Mouse (Mus musculus) kidney, postnatal 14 days (tissue): ENCODE measurements around the gene Styxl1.

Experiments
- DNase-seq: peaks from one replicate; pipeline ENCODE4 v3.0.0; 2022; ENCODE audit warnings: mixed read lengths

Styxl1 gene

DNA sequence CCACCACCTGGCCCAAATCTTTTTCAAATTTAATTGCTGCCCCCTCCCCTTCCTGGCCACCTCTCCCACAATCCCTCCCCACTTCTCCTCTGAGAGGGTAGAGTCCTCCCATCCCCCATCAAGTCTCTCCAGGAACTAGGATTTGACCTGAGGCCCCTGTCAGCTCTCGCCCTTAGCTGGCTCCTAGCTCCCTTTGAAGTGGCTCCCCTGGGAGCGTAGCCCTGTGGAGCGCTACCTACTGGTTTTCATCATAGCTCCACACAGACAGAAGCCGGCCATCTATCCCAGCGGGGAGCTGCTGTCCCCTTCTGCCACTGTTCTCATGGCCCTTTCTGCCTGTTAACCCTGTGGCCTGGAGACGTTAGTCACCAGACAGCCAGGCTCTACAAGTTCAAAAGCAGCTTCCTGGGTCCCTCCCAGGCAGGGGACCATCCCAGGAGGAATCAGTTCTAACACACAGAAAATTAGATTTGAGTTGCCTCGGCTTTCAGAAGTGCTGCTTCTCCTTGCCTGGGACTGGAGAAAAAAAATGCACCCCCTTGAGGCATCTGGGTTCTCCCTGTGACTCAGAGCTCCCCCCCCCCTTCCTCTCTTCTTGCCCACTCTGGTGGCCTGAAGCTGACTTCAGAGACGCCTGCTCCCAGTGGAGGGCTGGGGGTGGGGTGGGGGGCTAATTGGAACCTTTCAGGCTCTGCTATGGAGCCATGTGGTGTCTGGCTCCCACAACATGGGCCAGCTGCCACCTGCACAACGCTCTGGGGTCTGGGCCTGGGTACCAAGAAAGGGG is 53.5 kb downstream of the Styxl1 start:
- peak; percentile 20 for DNase-seq

DNA sequence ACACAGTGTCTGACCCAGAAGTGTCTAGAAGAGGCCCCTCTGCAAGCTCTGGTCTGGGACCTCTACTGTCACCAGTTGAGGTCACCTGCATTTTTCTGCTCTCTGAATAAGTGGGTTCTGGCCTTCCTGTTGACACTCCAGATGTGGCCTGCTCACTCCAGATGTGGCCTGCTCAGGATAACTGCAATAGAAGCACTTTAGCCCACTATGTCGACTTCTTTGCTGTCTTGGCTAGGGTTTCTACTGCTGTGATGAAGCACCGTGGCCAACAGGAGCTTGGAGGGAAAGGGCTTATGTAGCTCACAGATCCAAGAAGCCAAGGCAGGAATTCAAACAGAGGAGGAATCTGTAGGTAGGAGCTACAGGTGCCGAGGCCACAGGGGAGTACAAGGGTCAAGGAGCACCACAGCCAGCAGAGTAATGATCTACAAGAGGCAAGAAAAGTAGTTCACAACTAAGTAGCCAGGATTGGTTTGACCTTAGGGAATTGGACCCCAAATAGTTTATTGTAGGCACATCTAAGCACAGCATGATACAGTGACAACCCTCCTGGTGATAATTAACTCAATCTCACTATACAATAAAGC is 54.9 kb downstream of the Styxl1 start:
- DNase-seq: peak; percentile 28

DNA sequence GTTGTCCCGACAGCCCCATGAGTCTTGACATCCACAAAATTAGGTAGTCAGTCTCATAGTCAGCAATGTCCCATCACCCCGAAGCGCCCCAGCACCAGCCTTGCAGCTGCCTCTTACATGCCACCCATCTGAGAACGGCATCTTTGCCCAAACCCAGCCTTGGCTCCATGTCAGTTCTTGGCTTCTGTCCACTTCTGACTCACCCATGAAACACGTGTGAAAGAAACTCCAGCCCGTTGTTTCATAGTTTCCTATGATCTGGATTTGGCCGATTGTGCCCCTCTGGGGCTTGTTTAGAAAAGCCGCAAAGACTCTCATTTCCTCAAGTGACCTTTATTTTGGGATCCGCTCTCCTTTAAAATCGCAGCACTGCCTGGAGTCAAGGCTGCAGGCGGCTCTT is 56.1 kb downstream of the Styxl1 start:
- DNase-seq: peak; percentile 37

DNA sequence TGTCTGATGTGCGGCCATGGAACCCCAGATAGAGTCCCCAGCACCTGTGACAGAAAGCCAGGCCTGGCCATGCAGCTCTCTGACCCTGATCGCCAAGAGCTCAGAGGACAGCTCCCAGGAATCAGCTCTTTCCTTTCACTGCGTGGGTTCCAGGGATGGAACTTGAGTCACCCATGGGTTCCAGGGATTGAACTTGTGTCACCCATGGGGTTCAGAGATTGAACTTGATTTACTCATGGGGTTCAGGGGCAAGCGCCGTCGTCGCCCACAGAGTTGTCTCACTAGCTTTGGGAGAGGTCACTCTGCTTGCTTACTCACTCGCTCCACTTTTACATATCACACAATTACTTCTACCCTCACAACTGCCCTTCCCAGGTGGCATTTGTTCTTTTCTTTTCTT is 57.1 kb downstream of the Styxl1 start:
- no peak for DNase-seq

DNA sequence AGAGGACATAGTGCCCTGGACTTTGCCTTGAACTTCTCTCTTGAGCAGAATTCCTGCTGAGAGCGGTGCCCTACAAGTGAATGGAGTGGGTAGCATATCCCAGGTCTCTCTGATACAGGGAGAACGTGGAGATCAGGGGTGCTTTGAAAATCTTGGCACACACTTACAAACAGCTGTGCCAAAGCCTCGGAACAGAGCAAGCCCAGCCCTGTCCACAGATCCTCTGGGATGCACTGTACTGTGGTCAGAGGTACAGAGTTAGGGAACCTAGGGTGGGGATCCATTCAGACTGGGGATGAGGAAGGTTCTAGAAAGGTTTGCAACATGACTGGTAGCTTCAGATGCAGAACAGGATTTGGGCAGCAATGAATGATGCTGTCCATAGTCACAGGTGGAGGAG is 58.1 kb downstream of the Styxl1 start:
- no peak for DNase-seq

DNA sequence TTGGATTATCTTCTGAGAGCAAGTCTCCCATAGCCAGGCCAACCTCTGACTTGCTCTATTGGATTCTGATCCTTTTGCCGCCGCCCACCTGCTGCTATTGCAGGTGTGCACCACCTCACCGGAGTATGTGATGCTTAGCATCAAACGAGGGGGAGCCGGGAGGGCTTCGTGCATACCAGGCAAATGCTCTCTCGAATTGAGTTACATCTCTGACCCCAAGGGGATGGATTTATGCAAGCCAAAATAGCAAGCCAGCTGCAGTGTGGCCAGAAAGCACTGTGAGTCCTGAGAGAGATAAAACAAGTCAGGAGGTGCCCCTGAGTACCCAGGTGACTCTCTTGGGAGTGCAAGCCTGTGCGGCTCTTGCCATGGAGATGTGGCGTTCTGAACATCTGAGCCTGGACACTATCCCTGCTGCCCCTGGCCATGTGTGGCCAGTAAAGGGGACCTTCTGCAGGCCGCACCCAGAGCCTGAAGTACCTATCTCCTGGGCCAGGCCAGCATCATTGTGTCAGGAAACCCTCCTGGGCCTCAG is 58.5 kb downstream of the Styxl1 start:
- DNase-seq: no peak

DNA sequence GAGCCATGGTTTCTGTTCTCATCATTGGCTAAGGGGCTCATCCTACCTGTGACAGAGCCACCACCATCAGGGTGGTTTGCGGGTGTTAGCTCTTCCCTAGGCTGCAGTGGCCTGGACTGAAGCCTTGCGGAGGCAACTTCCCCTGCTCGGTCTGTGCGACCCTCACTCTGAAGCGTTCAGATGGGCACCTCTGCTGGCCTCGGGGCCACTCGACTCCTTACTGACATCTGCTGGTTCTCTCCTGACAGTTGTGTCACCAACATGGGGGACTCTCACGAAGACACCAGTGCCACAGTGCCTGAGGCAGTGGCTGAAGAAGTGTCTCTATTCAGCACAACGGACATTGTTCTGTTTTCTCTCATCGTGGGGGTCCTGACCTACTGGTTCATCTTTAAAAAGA is 62.6 kb downstream of the Styxl1 start:
- DNase-seq: peak; percentile 27

DNA sequence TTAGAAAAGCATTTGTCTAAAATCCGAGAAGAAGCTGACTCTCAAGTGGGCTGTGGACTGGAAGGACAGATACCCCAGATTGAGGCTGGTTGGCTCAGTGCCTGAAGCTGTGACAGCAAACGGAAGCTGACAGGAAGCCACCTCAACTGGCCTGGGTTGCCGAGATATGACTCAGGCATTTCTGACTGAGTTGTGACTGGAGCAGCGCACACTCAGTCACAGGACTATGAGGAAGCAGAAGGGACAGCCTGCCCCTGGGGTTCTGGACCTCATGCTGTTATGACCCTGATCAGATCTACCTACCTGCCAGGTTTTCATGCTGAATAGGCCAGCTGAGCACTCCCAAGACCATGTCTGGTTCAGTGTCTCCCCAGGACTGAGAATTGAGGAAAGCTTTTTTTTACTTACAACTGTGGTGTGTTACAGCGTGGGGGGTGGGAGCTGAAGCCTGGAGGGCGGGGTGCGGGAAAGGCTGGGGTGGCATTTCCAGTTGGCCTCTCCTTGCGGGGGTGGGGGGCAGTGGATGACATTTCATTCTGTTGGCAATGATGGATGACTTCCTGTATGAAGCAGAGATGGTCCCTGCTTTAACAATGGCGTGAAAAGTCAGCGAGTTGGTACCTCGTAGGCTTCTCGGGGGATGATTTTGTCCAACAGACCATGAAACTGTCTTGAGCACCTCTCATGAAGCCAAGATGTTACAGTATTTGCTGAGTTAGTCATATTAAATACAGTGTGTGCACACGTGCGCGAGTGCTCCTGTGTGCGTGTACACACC is 64.6 kb downstream of the Styxl1 start:
- DNase-seq: peak; percentile 85

DNA sequence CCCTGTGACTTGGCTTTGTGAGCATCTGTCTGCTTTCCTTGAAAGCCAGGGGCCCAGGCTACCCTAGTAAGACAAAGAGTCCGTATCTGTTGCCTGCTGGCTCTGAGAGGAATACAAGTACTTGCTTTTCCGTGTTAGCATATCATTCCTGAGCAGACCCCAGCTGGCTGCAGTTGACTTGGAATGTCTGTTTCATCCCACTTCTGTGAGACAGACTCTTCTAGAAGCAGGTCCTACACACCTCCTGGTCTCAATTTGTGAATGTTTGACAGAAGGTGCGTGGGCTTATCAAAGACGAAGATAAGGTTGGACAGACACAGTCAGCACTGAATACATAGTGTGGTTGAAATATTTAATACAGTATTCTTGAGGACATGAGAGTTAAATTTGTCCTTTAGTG is 65.4 kb downstream of the Styxl1 start:
- no peak for DNase-seq

DNA sequence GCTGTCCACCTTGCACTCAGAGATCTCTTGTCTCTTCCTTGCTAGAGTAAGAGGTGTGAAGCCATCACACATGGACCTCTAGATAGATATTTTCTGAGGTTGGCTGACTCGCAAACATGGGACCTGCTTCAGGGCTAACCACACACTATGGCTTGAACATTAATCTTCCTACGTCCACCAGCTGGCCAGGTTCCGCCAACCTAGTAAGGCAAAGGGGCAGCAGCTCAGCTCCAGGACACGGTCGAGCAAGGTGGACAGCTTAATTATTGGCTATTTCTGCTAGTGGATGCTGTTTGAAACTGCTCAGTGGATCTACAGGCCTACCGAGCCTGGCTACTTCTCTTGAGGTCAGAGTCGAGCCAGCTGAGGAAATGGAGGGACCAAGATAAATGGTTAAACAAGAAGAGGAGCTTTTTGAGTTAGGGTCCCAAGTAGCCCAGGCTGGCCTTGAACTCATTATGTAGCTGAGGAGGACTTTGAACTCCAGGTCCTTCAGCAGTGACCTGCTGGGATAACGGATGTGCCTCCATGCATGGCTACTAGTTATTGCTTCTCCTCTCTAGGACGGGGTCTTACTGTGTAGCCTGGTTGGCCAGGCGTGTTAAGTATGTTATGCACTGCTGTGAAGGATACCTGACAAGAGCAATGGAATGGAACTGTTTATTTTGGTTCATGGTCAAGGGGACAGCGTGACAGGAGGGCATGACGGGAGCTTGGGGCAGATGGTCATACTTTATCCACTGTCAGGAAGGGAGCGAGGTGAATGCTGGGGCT is 66.4 kb downstream of the Styxl1 start:
- peak; percentile 74 for DNase-seq

DNA sequence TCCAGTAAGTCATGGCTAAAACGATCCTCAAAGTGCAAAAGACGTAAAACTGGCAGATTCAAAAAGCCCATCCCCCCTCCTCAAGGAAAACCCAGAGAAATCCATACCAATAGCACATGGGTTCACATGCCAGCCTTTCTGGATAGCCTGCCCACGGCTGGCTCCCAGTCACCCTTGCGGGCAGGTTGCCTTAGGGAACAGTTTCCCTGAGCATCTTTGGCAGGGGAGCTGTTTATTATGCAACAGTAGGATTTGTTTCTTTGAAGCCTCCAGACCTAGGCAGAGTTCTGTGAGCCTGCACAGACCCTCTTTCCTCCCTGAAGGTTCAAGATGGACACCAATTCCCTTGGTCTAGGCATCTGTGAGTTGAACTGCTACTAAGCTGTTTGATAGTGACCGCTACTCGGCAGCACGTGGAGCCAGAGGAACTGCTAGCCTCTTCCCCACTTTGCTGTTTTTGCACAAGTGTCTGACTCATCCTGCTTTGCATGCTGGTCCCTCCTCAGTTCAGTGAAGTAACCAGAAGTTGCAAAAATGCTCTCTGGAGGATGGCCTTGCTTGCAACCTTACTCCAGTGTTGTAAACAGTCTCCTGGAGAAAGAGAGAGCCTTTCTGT is 67.5 kb downstream of the Styxl1 start:
- DNase-seq: no peak

DNA sequence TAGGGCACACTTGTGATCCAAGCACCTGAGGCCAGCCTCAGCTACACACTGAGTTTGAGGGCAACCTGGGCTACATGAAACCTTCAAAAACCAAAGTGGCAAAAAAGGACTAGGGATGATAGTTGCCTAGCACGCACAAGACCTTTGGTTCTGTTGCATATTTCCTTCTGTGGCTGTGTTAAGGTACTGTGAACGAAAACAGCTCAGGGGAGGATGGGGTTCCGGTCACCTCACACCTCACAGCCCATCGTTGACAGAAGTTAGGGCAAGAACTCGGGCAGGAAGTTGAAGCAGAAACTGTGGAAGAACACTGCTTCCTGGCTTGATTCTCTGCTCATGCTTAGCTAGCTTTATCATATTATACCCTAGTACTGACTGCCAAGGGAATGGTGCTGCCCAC is 68.5 kb downstream of the Styxl1 start:
- no peak for DNase-seq

DNA sequence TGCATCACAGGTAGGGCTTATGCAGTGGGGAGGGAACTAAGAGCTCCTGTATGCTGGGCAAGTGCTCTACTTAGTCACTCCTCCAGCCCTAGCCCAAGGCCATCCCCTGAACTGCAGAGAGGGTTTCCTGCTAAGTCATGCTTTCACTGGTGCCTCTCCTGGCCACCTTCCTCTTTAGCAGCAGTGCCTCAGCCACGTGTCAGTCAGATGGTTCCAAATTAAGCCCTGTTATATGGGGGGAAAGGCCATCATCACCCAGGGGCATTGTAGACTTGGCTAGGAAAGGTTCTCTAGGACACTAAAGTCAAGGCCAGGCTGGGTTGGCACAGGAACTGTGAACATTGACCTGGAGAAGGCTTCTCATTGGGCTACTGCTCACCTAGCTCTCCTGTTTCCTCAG is 70.3 kb downstream of the Styxl1 start:
- peak; percentile 69 for DNase-seq

DNA sequence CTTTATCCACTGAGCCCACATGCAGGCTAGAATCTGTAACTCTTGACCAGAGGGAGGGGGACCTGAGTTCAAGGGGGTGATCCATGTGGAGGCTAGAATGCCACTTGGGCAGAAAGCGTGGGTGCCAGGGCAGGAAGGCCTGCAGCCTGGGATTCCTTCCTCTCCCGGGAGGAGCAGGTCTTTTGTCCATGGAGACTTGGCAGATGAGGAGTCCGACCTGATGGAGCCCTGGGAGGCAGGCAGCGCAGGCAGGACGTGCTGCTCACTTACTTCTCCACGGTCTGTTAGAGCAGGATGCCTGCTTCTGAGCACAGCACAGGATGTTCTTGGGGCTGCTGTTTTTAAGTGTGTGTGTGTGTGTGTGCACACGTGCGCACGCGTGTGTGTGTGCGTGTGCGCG is 71.1 kb downstream of the Styxl1 start:
- no peak for DNase-seq

DNA sequence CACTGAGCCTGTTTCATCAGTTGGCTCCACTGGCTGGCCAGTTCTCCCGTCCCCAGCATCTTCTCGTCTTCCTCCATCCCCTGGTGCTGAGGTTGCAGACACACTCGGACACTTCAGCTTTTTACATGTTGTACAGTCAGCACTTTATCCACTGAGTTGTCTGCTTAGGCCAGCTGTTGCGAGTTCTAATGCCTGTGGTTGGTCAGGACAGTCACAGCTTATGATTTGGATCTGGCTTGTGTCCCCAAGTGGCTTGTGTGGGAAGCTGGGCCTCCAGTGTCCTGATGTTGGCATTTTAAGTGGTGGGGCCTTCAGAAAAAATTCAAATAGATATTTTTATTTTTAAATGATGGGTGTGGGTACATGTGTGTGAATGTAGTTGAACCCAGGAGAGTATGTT is 72.8 kb downstream of the Styxl1 start:
- no peak for DNase-seq

DNA sequence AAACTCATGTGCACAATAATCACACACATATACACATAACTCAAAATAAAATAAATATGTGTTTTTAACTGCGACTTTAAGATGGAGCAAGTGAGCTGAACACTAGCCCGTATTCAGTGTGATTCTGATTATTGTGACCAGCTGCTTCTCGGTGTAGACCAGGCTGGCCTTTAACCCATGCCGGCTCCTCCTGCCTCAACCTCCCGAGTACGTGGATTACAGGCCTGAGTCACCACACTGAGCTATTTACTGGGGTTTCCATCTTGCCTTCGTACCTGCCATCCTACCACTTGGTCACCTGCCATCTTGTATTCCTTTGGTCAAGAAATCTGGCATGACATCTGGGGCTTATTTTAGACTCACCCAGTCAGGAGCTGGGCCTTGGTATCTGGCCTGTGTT is 74.8 kb downstream of the Styxl1 start:
- DNase-seq: no peak

DNA sequence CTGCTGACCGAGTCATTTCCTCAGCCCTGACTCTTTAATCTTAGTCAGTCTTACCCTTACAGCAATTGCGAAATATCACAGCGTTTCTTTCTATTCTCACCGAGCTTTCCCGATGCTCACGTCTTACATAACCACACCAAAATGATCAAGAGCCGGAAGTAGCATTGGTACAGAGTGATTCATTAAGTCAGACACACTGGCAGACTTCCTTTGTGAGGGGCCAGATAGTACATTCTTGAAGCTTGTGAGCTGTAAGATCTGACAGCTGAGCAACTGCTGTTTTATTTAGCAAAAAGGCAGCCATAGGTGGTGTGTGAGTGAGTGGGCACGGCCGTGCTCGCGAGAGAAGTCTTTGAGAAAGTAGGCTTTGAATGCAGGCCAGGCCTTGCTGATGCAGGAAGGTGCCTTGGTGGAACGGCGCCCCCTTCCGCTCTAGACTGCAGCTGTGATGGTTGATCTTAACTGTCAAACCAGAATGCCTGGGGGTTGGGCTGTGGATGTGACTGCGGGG is 75.4 kb downstream of the Styxl1 start:
- DNase-seq: no peak

DNA sequence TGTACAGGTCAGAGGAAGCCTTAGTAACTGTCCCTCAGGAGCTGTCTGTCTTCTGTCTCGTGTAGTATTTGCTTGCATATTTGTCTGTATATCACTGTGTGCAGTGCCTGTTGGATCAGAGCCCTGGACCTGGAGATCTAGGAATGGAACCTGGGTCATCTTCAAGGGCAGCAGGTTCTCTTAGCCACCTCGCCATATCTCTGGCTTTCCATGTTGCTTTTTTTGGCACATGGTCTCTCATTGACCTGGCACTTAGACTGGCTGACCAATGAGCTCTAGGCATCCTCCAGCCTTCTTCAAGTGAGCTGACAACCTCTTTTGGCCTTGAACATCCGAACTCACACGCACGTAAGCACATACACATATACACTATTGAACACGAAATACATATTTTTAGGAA is 76.0 kb downstream of the Styxl1 start:
- DNase-seq: no peak

DNA sequence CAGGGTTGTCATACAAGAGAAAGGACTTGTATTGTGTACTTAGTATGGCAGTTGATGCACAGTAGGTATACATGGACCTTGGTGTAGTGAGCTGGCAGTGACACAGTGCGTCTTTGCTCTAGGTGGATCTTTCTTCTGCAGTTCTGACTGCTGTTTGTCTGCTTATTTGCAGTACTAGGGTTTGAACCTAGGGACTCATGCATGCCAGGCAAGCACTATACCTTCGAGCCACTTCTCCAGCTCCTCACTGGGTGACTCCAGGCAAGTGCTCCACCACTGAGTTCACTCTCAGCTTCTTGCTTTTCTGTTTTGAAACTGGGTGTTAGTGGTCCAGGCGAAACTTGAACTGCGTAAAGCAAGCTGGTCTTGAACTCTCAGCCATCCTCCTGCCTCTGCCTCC is 76.6 kb downstream of the Styxl1 start:
- no peak for DNase-seq

DNA sequence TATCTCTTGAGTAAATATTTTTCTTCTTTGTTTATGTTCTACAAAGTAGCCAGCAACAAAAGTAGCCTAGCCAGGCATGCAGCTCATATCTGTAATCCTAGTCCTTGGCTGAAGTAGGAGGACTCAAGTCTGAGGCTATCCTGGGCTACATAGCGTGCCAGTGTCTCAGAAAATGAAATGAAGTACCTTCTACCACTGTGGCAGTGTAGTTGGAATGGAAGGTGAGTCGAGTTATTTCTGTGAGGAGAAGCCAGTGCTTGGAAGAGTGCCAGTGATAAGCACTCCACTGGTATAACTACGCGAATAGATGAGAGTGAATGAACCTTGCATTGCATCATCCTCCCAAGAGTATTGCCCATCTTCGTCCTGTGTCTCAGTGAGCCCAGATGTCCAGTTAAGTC is 80.5 kb downstream of the Styxl1 start:
- no peak for DNase-seq
